Mouse (Mus musculus) cerebellum, adult 9-11 months (tissue): ENCODE results near the gene E330017A01Rik.
A peak's percentile ranks its signal among the peaks of the same experiment; 100 is the strongest.
"Not testable (repeated sequence)": the region's sequence is repeated elsewhere in the genome, so short reads cannot be mapped to it uniquely, and the experiment has no call there.

Experiments used
- DNase-seq: peaks from one replicate; pipeline ENCODE4 v3.0.0; 2022

Gene E330017A01Rik

DNA sequence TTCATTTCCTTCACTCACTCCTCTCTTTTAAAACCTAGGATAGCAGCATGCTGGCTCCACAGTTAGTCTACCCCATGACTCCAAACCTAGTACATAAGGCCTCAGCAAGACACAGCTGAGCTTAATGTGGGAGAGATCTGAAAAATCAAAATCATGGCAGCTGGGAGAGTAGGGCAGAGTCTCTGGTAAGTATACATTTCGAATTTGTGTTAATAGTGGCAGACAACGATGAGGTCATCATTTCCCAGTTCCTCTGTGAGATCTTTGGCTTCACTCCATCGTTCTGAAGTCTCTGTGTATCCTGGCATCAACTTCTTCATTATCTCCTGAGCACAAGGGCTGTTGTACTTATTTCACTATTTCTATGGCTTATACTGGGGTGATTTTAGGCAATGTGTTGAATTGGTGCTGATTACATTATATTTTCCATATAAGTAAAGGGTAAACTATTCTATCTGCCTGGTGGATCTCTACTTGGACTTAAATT is at the start of gene E330017A01Rik:
Gene E330017A01Rik (minus strand): TSS at position 51 of the 487 bp plus-strand sequence.
- no peak for DNase-seq

DNA sequence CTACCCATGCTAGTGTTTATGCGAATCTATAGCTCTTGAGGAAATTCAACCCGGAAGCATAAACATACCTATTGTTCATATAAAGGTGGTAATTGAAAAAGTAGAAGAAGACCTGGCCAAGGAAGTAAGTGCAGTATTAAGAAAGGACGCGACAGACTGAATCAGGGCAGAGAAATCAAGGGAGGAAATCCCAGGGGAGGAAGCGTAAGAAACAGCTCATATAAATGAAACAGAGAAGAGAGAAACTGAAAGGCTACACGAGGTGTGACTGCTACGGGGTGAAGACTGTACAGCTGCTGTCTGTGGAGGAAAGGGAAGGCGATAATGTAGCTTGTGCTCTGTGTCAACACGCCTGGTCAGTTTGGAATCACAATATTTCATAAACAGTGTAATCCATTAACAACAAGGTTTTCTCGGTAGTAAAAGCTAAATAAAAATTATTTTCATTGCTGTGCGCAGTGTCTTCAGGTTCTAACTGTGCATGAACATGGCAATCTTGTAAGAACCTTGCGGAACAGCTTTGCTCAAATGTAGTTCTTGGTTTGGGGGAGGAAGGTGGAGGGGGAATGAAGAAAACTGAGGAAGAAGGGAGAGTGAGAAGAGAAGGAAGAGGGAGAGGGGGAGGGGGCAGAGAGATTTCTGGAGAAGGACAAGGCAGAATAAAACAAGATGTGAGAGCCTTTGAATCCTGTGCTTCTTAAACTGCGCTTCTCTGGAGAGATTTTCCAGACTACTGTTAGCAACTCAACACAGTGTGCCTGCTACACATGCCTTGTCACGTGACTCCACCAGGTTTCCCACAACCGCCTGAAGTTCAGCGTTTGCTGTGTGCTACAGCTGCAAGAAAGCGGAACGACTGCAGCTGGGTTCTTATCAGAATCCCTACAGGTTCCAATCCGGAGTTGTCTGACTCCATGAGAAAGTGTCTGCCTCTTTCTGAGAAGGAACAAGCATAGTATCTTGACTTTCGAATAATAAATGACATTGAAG is 47.3 kb upstream of the E330017A01Rik start:
- no peak for DNase-seq

- no peak for DNase-seq
Measured at GRCm38 (mm10) chr16:58684537-58684936, 46.0 kb upstream of the E330017A01Rik start.

DNA sequence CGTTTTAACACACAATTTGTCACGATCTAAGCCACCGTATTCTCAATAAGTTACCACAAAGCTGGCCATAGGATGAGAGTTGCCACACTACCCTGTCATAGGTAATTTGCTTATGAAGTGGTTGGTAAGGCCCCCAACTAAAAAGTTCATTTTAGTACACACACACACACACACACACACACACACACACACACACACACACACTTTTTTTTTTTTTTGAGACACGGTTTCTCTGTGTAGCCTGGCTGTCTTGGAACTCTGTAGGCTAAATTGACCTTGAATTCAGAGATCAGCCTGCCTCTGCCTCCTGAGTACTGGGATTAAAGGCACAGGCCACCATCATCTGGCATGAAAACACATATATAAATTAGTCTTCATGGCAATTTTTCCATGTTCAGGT is 45.4 kb upstream of the E330017A01Rik start:
- DNase-seq: no peak

DNA sequence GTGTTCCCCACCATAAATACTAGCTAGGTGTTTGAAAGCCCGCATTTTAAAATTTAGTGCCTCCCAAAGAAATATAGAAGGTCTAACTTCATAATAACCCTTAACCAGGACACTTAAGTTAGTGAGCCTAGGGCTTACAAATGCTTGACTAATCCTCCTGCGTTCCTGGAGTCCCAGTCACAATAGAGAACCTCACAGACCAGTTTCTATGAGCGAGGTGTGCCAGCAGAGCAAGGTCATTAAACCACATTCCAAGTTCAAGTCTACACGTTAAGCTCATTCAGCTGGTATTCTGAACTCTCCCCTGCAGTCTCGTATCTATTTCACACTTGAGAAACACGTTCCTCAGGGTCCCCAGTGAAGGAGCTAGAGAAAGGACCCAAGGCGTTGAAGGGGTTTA is 44.3 kb upstream of the E330017A01Rik start:
- no peak for DNase-seq

- no peak for DNase-seq
Measured at GRCm38 (mm10) chr16:58682046-58682445, 43.5 kb upstream of the E330017A01Rik start.

GRCm38 (mm10) chr16:58678660-58679059 is 40.1 kb upstream of the E330017A01Rik start:
- no peak for DNase-seq

DNA sequence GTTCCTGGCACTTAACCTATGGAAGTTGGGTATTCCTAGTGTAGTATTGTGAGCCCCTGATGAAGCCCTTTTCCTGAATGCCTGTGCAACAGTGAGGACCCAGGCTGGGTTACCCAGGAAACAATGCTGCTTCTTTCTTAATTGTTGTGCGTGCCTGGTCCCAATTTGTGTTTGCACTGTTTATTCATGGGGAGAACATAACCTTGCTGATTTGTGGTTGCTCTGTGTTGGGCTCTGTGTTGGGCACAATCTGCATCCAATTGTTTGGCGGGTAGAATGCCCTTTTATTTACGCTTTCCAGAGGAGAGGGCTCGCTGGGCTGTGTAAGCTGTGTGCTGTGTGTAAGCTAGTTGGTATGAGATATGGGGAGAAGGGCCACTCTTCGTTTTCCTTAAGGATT is 39.0 kb upstream of the E330017A01Rik start:
- no peak for DNase-seq

DNA sequence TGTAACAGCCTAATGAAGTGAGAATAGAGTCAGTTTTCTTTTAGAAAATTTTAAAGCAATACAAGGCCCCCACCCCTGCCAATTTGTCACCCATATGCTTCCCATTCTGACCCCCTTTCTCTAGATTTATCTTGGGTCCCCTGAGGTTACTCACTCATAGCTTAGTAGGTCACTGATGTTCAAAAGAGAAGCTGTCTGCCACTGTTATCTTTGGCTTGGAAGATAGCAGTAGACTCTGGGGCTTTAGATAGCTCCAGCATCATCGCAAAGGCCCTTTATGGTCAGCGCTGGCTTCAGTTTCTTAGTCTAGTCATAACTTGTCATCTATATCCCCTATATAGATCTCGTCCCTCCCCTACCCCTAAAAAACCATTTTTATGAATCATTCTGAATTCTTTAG is 38.1 kb upstream of the E330017A01Rik start:
- no peak for DNase-seq

GRCm38 (mm10) chr16:58676156-58676555 is 37.6 kb upstream of the E330017A01Rik start:
- DNase-seq: no peak

GRCm38 (mm10) chr16:58675256-58675655 is 36.7 kb upstream of the E330017A01Rik start:
- no peak for DNase-seq

DNA sequence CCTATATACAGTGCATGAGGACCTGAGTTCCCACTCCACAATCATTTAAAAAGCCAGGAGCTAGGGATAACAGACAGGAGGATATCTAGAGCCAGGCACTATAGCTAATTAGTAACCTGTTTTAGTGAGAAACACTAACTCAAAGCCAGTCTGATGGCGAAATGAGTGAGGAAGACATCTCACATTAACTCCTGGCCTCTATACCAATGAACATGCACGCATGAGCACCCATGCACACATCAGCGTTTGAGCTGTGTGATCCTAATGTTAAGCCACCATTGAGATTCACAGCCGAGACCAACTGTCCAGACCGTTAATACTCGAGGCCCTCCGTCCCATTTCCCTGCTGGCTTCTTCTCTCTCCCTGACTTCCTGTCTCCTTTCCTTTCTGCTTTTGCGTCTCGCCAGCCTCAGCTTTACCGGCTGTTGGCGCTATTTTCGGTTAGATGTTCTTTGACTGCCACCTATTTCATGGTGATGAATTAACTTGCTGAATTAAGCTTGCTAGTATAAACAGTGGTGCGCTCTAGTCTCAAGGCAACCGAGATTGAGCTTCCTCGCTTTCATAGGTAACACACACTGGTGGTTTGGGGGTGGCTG is 35.4 kb upstream of the E330017A01Rik start:
- no peak for DNase-seq

DNA sequence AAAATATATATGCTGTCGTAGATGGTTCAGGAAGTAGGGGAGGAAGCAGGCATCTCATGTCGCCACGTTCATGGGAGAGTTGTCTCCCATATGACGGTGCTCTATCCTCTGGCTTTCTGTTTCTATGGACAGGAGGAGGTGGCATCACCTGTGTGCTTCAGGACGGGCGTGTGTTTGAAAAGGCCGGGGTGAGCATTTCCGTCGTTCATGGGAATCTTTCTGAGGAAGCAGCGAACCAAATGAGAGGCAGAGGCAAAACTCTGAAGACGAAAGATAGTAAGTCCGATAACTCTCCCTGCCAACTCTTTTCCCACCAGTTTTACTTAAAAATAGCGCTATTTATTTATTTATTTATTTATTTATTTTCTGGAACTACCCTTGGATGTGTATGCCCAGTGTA is 33.9 kb upstream of the E330017A01Rik start:
- no peak for DNase-seq

DNA sequence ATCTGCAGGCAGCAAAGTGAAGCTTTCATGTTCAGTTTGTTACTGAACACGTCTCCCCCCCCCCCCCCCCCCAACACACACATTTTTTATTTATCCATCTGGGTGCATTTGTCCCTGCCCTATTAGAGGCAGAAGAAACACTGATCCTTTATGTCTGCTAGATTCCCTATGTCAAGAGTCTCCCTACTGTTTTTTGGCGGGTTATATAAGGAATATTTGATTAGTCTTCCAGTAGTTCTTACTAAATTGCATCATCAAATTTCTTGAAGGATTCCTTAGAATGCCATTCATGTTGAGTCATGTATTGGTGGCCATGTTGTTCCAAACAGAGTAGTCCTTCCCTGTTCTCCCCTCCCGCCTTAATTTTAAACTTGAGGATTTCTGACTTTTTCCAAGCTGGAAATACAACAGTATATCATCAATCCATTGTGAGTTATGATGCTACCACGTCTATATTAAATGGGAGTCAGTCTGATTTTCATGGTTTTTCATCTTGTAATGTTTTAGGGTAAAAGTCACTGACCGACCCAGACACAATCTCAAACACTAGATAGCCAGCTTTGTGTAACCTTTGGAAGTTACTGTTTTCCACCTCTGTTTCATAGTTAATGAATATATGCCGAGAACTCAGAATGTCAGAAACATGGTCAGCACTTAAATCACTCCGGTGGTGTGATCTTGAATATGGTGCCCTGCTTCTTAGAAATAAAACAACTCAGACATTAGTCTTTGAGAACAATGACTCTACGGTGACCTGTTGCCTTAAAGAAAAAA is 32.9 kb upstream of the E330017A01Rik start:
- DNase-seq: no peak

- no peak for DNase-seq
Measured at GRCm38 (mm10) chr16:58670643-58671042, 32.1 kb upstream of the E330017A01Rik start.

DNA sequence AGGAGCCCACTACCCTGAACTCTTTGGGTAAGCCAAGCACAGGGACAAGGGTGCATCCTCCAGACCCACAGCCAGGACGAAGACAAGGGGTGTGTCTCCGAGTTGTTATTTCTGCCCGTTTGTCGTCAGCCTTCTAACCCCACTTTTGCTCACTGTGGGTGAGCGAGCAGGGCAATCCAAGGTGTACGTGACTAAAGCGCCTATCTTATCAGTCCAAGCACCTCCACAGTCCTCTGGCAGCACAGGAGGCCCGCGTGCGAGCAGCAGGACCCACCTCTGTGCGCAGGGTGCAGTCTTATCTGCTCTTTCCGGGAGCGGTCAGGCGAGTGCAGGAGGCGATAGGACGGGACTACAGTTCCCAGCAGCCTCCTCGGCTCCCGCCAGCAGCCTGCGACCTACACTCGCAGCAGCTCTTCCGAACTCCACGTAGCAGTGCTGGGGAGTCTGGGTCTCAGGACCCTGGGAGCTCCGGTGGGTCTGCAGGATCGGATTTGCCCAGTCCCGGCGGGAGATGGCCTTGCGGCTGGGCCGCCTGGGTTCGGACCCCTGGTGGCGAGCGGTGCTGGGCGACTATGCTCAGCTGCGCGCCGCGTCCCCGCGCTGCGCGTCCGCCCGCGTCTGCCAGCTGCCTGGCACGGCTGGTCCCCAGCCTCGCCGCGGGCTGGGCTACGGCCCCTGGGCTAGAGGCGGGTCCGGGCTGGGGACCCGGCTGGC is 31.5 kb upstream of the E330017A01Rik start, which contains the start of gene Cpox:
Gene Cpox (plus strand): TSS at position 376 of the 714 bp plus-strand sequence.
- peak; percentile 85 for DNase-seq

DNA sequence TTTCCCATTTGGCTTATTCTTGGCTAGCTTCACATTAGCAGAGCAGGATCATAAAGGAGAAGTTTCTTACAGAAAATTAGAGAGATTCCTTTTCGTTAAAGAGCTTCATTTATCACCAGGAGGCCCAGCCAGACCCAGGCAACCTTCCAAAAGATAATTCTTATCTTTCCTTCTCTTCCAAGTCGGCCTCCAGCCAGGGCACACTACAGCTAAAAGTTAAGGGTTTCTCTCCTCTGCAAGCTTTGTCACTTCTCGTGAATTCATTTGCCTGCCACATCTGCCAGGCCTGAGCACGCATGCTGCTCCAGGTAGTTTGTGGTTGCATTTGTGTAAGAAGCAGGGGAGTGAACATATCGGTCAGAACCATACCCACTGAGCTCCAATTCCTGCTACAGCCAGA is 30.7 kb upstream of the E330017A01Rik start:
- no peak for DNase-seq

DNA sequence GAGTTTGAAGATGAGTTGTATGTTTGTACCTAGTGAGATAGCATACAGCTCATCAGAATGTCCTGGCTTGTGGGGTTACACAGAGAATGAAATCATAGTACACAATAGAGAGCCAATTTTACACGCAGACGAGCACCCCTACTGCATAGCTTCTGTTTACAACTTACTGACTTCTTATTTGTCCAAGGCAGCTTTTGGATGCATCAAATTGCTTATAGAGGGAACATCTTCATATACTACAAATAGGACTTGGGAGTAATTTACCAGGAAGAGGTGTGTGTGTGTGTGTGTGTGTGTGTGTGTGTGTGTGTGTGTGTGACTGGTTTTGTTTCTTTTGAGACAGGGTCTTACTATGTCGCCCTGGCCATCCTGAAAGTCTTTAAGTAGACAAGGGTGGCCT is 30.0 kb upstream of the E330017A01Rik start:
- no peak for DNase-seq

GRCm38 (mm10) chr16:58666681-58667080 is 28.1 kb upstream of the E330017A01Rik start:
- DNase-seq: not testable (repeated sequence)

DNA sequence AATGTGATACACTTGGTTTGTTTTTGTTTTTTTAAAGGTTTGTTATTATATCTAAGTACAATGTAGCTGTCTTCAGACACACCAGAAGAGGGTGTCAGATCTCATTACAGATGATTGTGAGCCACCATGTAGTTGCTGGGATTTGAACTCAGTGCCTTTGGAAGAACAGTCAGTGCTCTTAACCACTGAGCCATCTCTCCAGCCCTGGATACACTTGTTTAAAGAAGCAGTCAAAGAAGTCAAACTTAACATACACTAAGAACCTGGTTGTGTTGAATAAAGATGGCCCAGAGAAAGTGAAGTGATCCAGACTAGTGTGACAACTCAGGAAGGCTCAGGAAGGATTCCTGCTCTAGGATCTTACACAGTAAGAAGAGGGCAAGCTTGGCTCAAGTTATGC is 26.6 kb upstream of the E330017A01Rik start:
- not testable (repeated sequence) for DNase-seq

GRCm38 (mm10) chr16:58663816-58664215 is 25.3 kb upstream of the E330017A01Rik start:
- no peak for DNase-seq

DNA sequence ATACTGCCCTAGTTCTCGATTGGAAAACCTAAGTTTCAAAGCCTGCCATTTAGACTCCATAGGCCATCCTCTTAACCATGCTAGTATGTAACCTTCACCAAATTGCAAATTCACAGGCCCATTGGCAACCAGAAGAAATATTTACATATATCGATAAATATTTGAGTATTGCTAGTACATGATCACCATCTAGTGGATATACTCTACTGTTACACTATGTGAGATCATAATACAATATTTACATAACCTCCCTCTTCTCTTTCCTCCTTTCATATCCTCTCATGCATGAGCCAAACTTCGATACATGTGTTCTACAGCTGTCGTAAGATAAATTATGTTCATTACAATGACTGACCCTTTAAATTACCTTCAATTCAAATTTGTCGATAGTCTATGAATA is 24.5 kb upstream of the E330017A01Rik start:
- no peak for DNase-seq
